Mouse (Mus musculus): Measurements from ENCODE around the gene Fam118b. TPM values are rescaled to one million over a fixed set of nuclear protein-coding genes. Genes with fewer than 3 reads are reported as not detected.

Gene Fam118b
- total and polyA plus RNA-seq, 3 experiments = 12.7 to 27.7 (median 21.3) TPM

GRCm38 (mm10) chr9:35235996-35236395 is 31.6 kb downstream of the Fam118b start:
- in situ Hi-C loops (cut with MboI; ENCODE audit: low pct_ligation_motif_present, low pct_unique_long_range_greater_than_20kb, low sequenced_read_pairs) = no loop called here
- dilution Hi-C loops (cut with MboI; ENCODE audit: extremely low pct_ligation_motif_present, extremely low pct_unique_long_range_greater_than_20kb, low sequenced_read_pairs) = no loop called here
- no peak for DNase-seq (ENCODE audit: extremely low read depth)

GRCm38 (mm10) chr9:35228671-35229070 is 38.9 kb downstream of the Fam118b start:
- Histone ChIP-seq H3K4me2 (ENCODE audit: insufficient read depth, low read depth, poor library complexity, severe bottlenecking) (no peak overlapping the region), H3K4me3 (replicated peaks in 1 of 3; ENCODE audit: low read depth in 2 of 3, low read length in 2 of 3, poor library complexity in 1 of 3) (no peak overlapping the region), H3K36me3 (replicated peaks in 1 of 2; ENCODE audit: control insufficient read depth in 1 of 2, insufficient read depth in 1 of 2, low read length in 1 of 2) (peaks cover 14 to 61% of the 10 kb centered on the region in 2 experiments), H3K9me3 (replicated peaks; ENCODE audit: low read length) (no peaks in the 10 kb centered on the region), H3K9ac (ENCODE audit: insufficient read depth, low read depth) (no peak overlapping the region), H3K27ac (ENCODE audit: insufficient read depth, low read depth) (no peak overlapping the region), H3K4me1 (ENCODE audit: control insufficient read depth in 1 of 2, insufficient read depth in 2 of 2) (no peaks in the 10 kb centered on the region), H3K27me3 (replicated peaks) (no peaks in the 10 kb centered on the region), H3K79me2 (replicated peaks; ENCODE audit: control insufficient read depth, extremely low read depth, insufficient read depth, poor library complexity, severe bottlenecking) (no peaks in the 10 kb centered on the region)
- in situ Hi-C loops (cut with MboI; ENCODE audit: low pct_ligation_motif_present, low pct_unique_long_range_greater_than_20kb, low sequenced_read_pairs) = no loop called here
- dilution Hi-C loops (cut with MboI; ENCODE audit: extremely low pct_ligation_motif_present, extremely low pct_unique_long_range_greater_than_20kb, low sequenced_read_pairs) = no loop called here
- TF ChIP-seq TCF12 (IDR thresholded peaks at IDR 0.05; ENCODE audit: low read depth, low read length) (no peak), ZC3H11A (IDR thresholded peaks at IDR 0.05; ENCODE audit: low read depth, low read length) (no peak), MXI1 (IDR thresholded peaks at IDR 0.05; ENCODE audit: low read depth, low read length) (no peak), PAX5 (IDR thresholded peaks at IDR 0.05; ENCODE audit: low read length) (no peak), UBTF (IDR thresholded peaks at IDR 0.05; ENCODE audit: low read depth, low read length) (no peak), TBP (conservative IDR thresholded peaks at IDR 0.05; ENCODE audit: low read depth, low read length) (no peak), ZNF384 (IDR thresholded peaks at IDR 0.05; ENCODE audit: low read depth, low read length) (no peak), MAFK (IDR thresholded peaks at IDR 0.05; ENCODE audit: insufficient replicate concordance, low read length) (no peak), GABPA (IDR thresholded peaks at IDR 0.05; ENCODE audit: insufficient replicate concordance, low read depth, low read length) (no peak), USF1 (IDR thresholded peaks at IDR 0.05; ENCODE audit: low read depth, low read length) (no peak)
- no peak for DNase-seq (ENCODE audit: extremely low read depth)

More at GRCm38 (mm10) chr9:35235996-35236395, 31.6 kb downstream of the Fam118b start:
- Histone ChIP-seq H3K4me1 (ENCODE audit: control insufficient read depth in 1 of 2, insufficient read depth in 2 of 2) (no peaks in the 10 kb centered on the region), H3K36me3 (replicated peaks in 1 of 2; ENCODE audit: control insufficient read depth in 1 of 2, insufficient read depth in 1 of 2, low read length in 1 of 2) (peaks cover 7 to 51% of the 10 kb centered on the region in 2 experiments), H3K79me2 (replicated peaks; ENCODE audit: control insufficient read depth, extremely low read depth, insufficient read depth, poor library complexity, severe bottlenecking) (no peaks in the 10 kb centered on the region), H3K27ac (ENCODE audit: insufficient read depth, low read depth) (no peak overlapping the region), H3K27me3 (replicated peaks) (no peaks in the 10 kb centered on the region), H3K4me3 (replicated peaks in 1 of 3; ENCODE audit: low read depth in 2 of 3, low read length in 2 of 3, poor library complexity in 1 of 3) (no peak overlapping the region), H3K4me2 (ENCODE audit: insufficient read depth, low read depth, poor library complexity, severe bottlenecking) (no peak overlapping the region), H3K9ac (ENCODE audit: insufficient read depth, low read depth) (no peak overlapping the region), H3K9me3 (replicated peaks; ENCODE audit: low read length) (no peaks in the 10 kb centered on the region)
- TF ChIP-seq TBP (conservative IDR thresholded peaks at IDR 0.05; ENCODE audit: low read depth, low read length) (no peak), UBTF (IDR thresholded peaks at IDR 0.05; ENCODE audit: low read depth, low read length) (no peak), POLR2AphosphoS2 (IDR thresholded peaks at IDR 0.05; ENCODE audit: low read depth, low read length) (no peak), USF2 (conservative IDR thresholded peaks at IDR 0.05; ENCODE audit: low read depth, low read length) (no peak), CTCF (conservative IDR thresholded peaks at IDR 0.05 in 1 of 2, IDR thresholded peaks at IDR 0.05 in 1 of 2; ENCODE audit: low read depth in 2 of 2, low read length in 2 of 2) (no peak), ZNF384 (IDR thresholded peaks at IDR 0.05; ENCODE audit: low read depth, low read length) (no peak), ZC3H11A (IDR thresholded peaks at IDR 0.05; ENCODE audit: low read depth, low read length) (no peak), SIN3A (IDR thresholded peaks at IDR 0.05; ENCODE audit: low read length) (no peak), ELF1 (IDR thresholded peaks at IDR 0.05; ENCODE audit: low read depth, low read length) (no peak), NRF1 (IDR thresholded peaks at IDR 0.05; ENCODE audit: low read depth, low read length) (no peak), MEF2A (IDR thresholded peaks at IDR 0.05; ENCODE audit: borderline replicate concordance, low read depth, low read length) (no peak), ETS1 (conservative IDR thresholded peaks at IDR 0.05; ENCODE audit: low read depth, low read length) (no peak), ZMIZ1 (IDR thresholded peaks at IDR 0.05; ENCODE audit: low read depth, low read length) (no peak), JUND (conservative IDR thresholded peaks at IDR 0.05; ENCODE audit: low read depth, low read length) (no peak), HCFC1 (IDR thresholded peaks at IDR 0.05; ENCODE audit: low read depth, low read length) (no peak), MAZ (IDR thresholded peaks at IDR 0.05; ENCODE audit: low read depth, low read length) (no peak), MAX (IDR thresholded peaks at IDR 0.05; ENCODE audit: low read length) (no peak), TCF12 (IDR thresholded peaks at IDR 0.05; ENCODE audit: low read depth, low read length) (no peak)

Data from CH12.LX (cell line).